Mouse (Mus musculus) limb, embryonic 10.5 days (tissue): ENCODE results near the gene Gm5148. TPM values are rescaled to one million over a fixed set of nuclear protein-coding genes. Genes with fewer than 3 reads are reported as not detected.
A peak's percentile ranks its signal among the peaks of the same experiment; 100 is the strongest.

Experiments
- DNase-seq: peaks from one replicate; pipeline ENCODE4 v3.0.0-alpha.2; 2017; ENCODE audit warnings: low spot score
- H3K27ac ChIP-seq: fragments of 300-500 bp; sonication (generic); 2 replicates; pipeline ENCODE4 v1.5.1; 2016; ENCODE audit warnings: mild to moderate bottlenecking
- H3K27me3 ChIP-seq: fragments of 300-500 bp; sonication (generic); 2 replicates; pipeline ENCODE4 v1.6.1; 2016; ENCODE audit warnings: low read depth, mild to moderate bottlenecking; ENCODE audit not compliant: poor library complexity, severe bottlenecking
- H3K36me3 ChIP-seq: fragments of 300-500 bp; sonication (generic); 2 replicates; pipeline ENCODE4 v1.6.1; 2016; ENCODE audit warnings: mild to moderate bottlenecking, moderate library complexity
- H3K4me1 ChIP-seq: fragments of 300-500 bp; sonication (generic); 2 replicates; pipeline ENCODE4 v1.6.1; 2016
- H3K4me3 ChIP-seq: fragments of 300-500 bp; sonication (generic); 2 replicates; pipeline ENCODE4 v1.5.1; 2016; ENCODE audit warnings: mild to moderate bottlenecking, moderate library complexity
- H3K9me3 ChIP-seq: fragments of 300-500 bp; sonication (generic); replicated peaks from 2 replicates; pipeline ENCODE4 v1.6.1; 2016; ENCODE audit warnings: mild to moderate bottlenecking
- WGBS: fragments of 180-500 bp; shearing (Covaris S2); methylation state at CpG from one replicate; pipeline ENCODE4 v1.1.7; 2016; 5-methylcytosine and 5-hydroxymethylcytosine counted together
- polyA plus RNA-seq: library from polyadenylated mRNA; unstranded; fragments of >200 nt; fragmentation: Nextera tagmentation; extraction: Ambion mirVana; gene quantifications from 2 replicates; pipeline ENCODE4 v1.2.1, GENCODE M21; 2016

Gene Gm5148
- 4.6 and 5.7 TPM in 2 replicates for polyA plus RNA-seq

- no peaks in the 10 kb centered on the region for H3K9me3 ChIP-seq
- under 1% methylated on average over 24 of the region's 24 CpGs for WGBS
- H3K27ac ChIP-seq: peak within 1 kb of the TSS; percentile 89
- peak within 1 kb of the TSS; percentile 59 for H3K4me3 ChIP-seq
- peaks cover 35% of the 10 kb centered on the region for H3K27me3 ChIP-seq
- H3K36me3 ChIP-seq: no peaks in the 10 kb centered on the region
- H3K4me1 ChIP-seq: peaks cover 44% of the 10 kb centered on the region
- peak; percentile 81 for DNase-seq
Measured at GRCm38 (mm10) chr3:37724171-37724804, at the start of gene Gm5148. TSS of gene Gm5148 (minus strand) at chr3:37724490.

- Histone ChIP-seq H3K4me3 (no peak overlapping the region), H3K4me1 (peaks cover 37% of the 10 kb centered on the region), H3K27me3 (no peaks in the 10 kb centered on the region), H3K36me3 (no peaks in the 10 kb centered on the region), H3K9me3 (no peaks in the 10 kb centered on the region), H3K27ac (no peak overlapping the region)
- DNase-seq: no peak
Measured at GRCm38 (mm10) chr3:37770951-37771350, 46.7 kb upstream of the Gm5148 start.

- H3K36me3 ChIP-seq: no peaks in the 10 kb centered on the region
- peak overlapping the region; percentile 38 for H3K27ac ChIP-seq
- DNase-seq: no peak
- no peak overlapping the region for H3K4me3 ChIP-seq
- H3K27me3 ChIP-seq: no peaks in the 10 kb centered on the region
- WGBS: 50% methylated on average over 5 of the region's 5 CpGs
- peaks cover 38% of the 10 kb centered on the region for H3K4me1 ChIP-seq
- H3K9me3 ChIP-seq: no peaks in the 10 kb centered on the region
Measured at GRCm38 (mm10) chr3:37769268-37769756, 45.0 kb upstream of the Gm5148 start.

GRCm38 (mm10) chr3:37767147-37768015 lies 43.1 kb upstream of the Gm5148 start:
- Histone ChIP-seq H3K36me3 (no peaks in the 10 kb centered on the region), H3K9me3 (no peaks in the 10 kb centered on the region), H3K27ac (peak overlapping the region; percentile 39), H3K4me3 (no peak overlapping the region), H3K27me3 (no peaks in the 10 kb centered on the region), H3K4me1 (peaks cover 38% of the 10 kb centered on the region)
- DNase-seq: no peak
- WGBS: 59% methylated on average over 12 of the region's 12 CpGs

- no peak for DNase-seq
- WGBS: 52% methylated on average over 4 of the region's 4 CpGs
- no peak overlapping the region for H3K4me3 ChIP-seq
Measured at GRCm38 (mm10) chr3:37766628-37767027, 42.3 kb upstream of the Gm5148 start.

GRCm38 (mm10) chr3:37765971-37766370 lies 41.7 kb upstream of the Gm5148 start:
- no peaks in the 10 kb centered on the region for H3K27me3 ChIP-seq
- DNase-seq: no peak
- H3K36me3 ChIP-seq: no peaks in the 10 kb centered on the region
- H3K4me3 ChIP-seq: no peak overlapping the region
- WGBS: 76% methylated on average over 5 of the region's 5 CpGs
- peaks cover 38% of the 10 kb centered on the region for H3K4me1 ChIP-seq
- H3K27ac ChIP-seq: no peak overlapping the region
- H3K9me3 ChIP-seq: no peaks in the 10 kb centered on the region

More at GRCm38 (mm10) chr3:37766628-37767027, 42.3 kb upstream of the Gm5148 start:
- Histone ChIP-seq H3K9me3 (no peaks in the 10 kb centered on the region), H3K4me1 (peaks cover 38% of the 10 kb centered on the region), H3K27me3 (no peaks in the 10 kb centered on the region), H3K27ac (peak overlapping the region; percentile 54; the same call in 1 of the 2 replicates), H3K36me3 (no peaks in the 10 kb centered on the region)

GRCm38 (mm10) chr3:37765275-37765674 lies 41.0 kb upstream of the Gm5148 start:
- DNase-seq: no peak
- 91% methylated on average over 3 of the region's 3 CpGs for WGBS
- H3K27ac ChIP-seq: no peak overlapping the region
- H3K9me3 ChIP-seq: no peaks in the 10 kb centered on the region
- H3K27me3 ChIP-seq: no peaks in the 10 kb centered on the region
- peaks cover 38% of the 10 kb centered on the region for H3K4me1 ChIP-seq
- no peaks in the 10 kb centered on the region for H3K36me3 ChIP-seq
- no peak overlapping the region for H3K4me3 ChIP-seq

GRCm38 (mm10) chr3:37762303-37762702 lies 38.0 kb upstream of the Gm5148 start:
- H3K4me1 ChIP-seq: peaks cover 30% of the 10 kb centered on the region
- DNase-seq: no peak
- WGBS: 85% methylated on average over 3 of the region's 3 CpGs

GRCm38 (mm10) chr3:37761741-37762140 lies 37.5 kb upstream of the Gm5148 start:
- no peak for DNase-seq
- no peak overlapping the region for H3K4me3 ChIP-seq
- peaks cover 13% of the 10 kb centered on the region; the same call in 1 of the 2 replicates for H3K27me3 ChIP-seq
- WGBS: 84% methylated on average over 5 of the region's 5 CpGs
- H3K27ac ChIP-seq: no peak overlapping the region
- no peaks in the 10 kb centered on the region for H3K36me3 ChIP-seq
- H3K9me3 ChIP-seq: peaks cover 2% of the 10 kb centered on the region; the same call in 1 of the 2 replicates
- peaks cover 26% of the 10 kb centered on the region for H3K4me1 ChIP-seq

More at GRCm38 (mm10) chr3:37762303-37762702, 38.0 kb upstream of the Gm5148 start:
- H3K27me3 ChIP-seq: peaks cover 11% of the 10 kb centered on the region; the same call in 1 of the 2 replicates
- H3K36me3 ChIP-seq: no peaks in the 10 kb centered on the region
- H3K4me3 ChIP-seq: no peak overlapping the region
- H3K27ac ChIP-seq: no peak overlapping the region
- peaks cover 2% of the 10 kb centered on the region; the same call in 1 of the 2 replicates for H3K9me3 ChIP-seq

GRCm38 (mm10) chr3:37760866-37761265 lies 36.6 kb upstream of the Gm5148 start:
- peaks cover 13% of the 10 kb centered on the region; the same call in 1 of the 2 replicates for H3K27me3 ChIP-seq
- no peak overlapping the region for H3K27ac ChIP-seq
- H3K4me3 ChIP-seq: no peak overlapping the region
- DNase-seq: no peak
- H3K9me3 ChIP-seq: peaks cover 2% of the 10 kb centered on the region; the same call in 1 of the 2 replicates
- H3K36me3 ChIP-seq: no peaks in the 10 kb centered on the region
- peaks cover 17% of the 10 kb centered on the region for H3K4me1 ChIP-seq
- 82% methylated on average over 6 of the region's 6 CpGs for WGBS

- no peak for DNase-seq
- Histone ChIP-seq H3K27me3 (peaks cover 13% of the 10 kb centered on the region; the same call in 1 of the 2 replicates), H3K36me3 (no peaks in the 10 kb centered on the region), H3K9me3 (peaks cover 2% of the 10 kb centered on the region; the same call in 1 of the 2 replicates), H3K4me1 (peaks cover 14% of the 10 kb centered on the region), H3K27ac (no peak overlapping the region), H3K4me3 (no peak overlapping the region)
- 50% methylated on average over 9 of the region's 9 CpGs for WGBS
Measured at GRCm38 (mm10) chr3:37758611-37759322, 34.5 kb upstream of the Gm5148 start.

GRCm38 (mm10) chr3:37758124-37758523 lies 33.8 kb upstream of the Gm5148 start:
- H3K4me1 ChIP-seq: peaks cover 14% of the 10 kb centered on the region
- 0 out of 2 replicates have a peak overlapping the region, but pooled peaks have one; percentile 16 for H3K4me3 ChIP-seq
- H3K27ac ChIP-seq: 0 out of 2 replicates have a peak overlapping the region, but pooled peaks have one; percentile 11

More at GRCm38 (mm10) chr3:37758124-37758523, 33.8 kb upstream of the Gm5148 start:
- no peaks in the 10 kb centered on the region for H3K36me3 ChIP-seq
- DNase-seq: peak; percentile 58
- peaks cover 13% of the 10 kb centered on the region; the same call in 1 of the 2 replicates for H3K27me3 ChIP-seq
- peaks cover 2% of the 10 kb centered on the region; the same call in 1 of the 2 replicates for H3K9me3 ChIP-seq
- WGBS: 10% methylated on average over 12 of the region's 12 CpGs
